Mouse (Mus musculus) limb, embryonic 10.5 days (tissue): Measurements from ENCODE around the gene Chid1. TPM values are rescaled to one million over a fixed set of nuclear protein-coding genes. Genes with fewer than 3 reads are reported as not detected.

Source experiments
- DNase-seq: peaks from one replicate; pipeline ENCODE4 v3.0.0-alpha.2; 2017; ENCODE audit warnings: low spot score
- H3K27ac ChIP-seq: fragments of 300-500 bp; sonication (generic); 2 replicates; pipeline ENCODE4 v1.5.1; 2016; ENCODE audit warnings: mild to moderate bottlenecking
- H3K27me3 ChIP-seq: fragments of 300-500 bp; sonication (generic); 2 replicates; pipeline ENCODE4 v1.6.1; 2016; ENCODE audit warnings: low read depth, mild to moderate bottlenecking; ENCODE audit not compliant: poor library complexity, severe bottlenecking
- H3K36me3 ChIP-seq: fragments of 300-500 bp; sonication (generic); 2 replicates; pipeline ENCODE4 v1.6.1; 2016; ENCODE audit warnings: mild to moderate bottlenecking, moderate library complexity
- H3K4me1 ChIP-seq: fragments of 300-500 bp; sonication (generic); 2 replicates; pipeline ENCODE4 v1.6.1; 2016
- H3K4me3 ChIP-seq: fragments of 300-500 bp; sonication (generic); 2 replicates; pipeline ENCODE4 v1.5.1; 2016; ENCODE audit warnings: mild to moderate bottlenecking, moderate library complexity
- H3K9me3 ChIP-seq: fragments of 300-500 bp; sonication (generic); replicated peaks from 2 replicates; pipeline ENCODE4 v1.6.1; 2016; ENCODE audit warnings: mild to moderate bottlenecking
- WGBS: fragments of 180-500 bp; shearing (Covaris S2); methylation state at CpG from one replicate; pipeline ENCODE4 v1.1.7; 2016; 5-methylcytosine and 5-hydroxymethylcytosine counted together
- polyA plus RNA-seq: library from polyadenylated mRNA; unstranded; fragments of >200 nt; fragmentation: Nextera tagmentation; extraction: Ambion mirVana; gene quantifications from 2 replicates; pipeline ENCODE4 v1.2.1, GENCODE M21; 2016

Gene Chid1
- polyA plus RNA-seq, 1 experiment from 2014 or later = 26.7 TPM

- peak overlapping the region; percentile 98 for H3K27ac ChIP-seq
- peak overlapping the region; percentile 86 for H3K4me3 ChIP-seq
- DNase-seq = peak; percentile 76
- WGBS = 1% methylated on average over 11 of the region's 17 CpGs
- no peaks in the 10 kb centered on the region for H3K9me3 ChIP-seq
- peaks cover 10% of the 10 kb centered on the region; the same call in 1 of the 2 replicates for H3K27me3 ChIP-seq
- H3K36me3 ChIP-seq = peaks cover 14% of the 10 kb centered on the region
- peaks cover 55% of the 10 kb centered on the region for H3K4me1 ChIP-seq
Observed at GRCm38 (mm10) chr7:141476226-141476980, 63.3 kb downstream of the Chid1 start.

DNA sequence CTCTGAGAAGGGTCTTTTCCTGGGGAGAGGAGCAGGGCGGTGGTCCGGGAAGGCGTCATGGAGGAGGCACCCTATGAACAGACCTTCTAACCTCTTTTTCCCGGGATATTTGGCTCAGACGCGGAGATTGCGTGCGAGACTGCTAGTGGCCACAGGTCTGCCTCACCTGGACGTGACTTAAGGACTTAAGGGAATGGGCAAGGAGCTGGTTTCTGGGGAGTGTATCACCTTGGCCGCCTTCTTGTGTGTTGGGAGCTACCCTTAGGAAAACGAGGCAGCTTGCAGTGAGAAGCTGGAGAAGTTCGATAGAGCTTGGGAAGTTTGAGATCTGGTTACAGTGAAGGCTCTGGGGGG, 63.9 kb downstream of the Chid1 start:
- peaks cover 4% of the 10 kb centered on the region; the same call in 1 of the 2 replicates for H3K27me3 ChIP-seq
- DNase-seq = no peak
- H3K4me1 ChIP-seq = peaks cover 49% of the 10 kb centered on the region
- no peaks in the 10 kb centered on the region for H3K9me3 ChIP-seq
- peak overlapping the region; percentile 86 for H3K4me3 ChIP-seq
- H3K27ac ChIP-seq = peak overlapping the region; percentile 98
- peaks cover 20% of the 10 kb centered on the region for H3K36me3 ChIP-seq
- 2% methylated on average over 12 of the region's 12 CpGs for WGBS

DNA sequence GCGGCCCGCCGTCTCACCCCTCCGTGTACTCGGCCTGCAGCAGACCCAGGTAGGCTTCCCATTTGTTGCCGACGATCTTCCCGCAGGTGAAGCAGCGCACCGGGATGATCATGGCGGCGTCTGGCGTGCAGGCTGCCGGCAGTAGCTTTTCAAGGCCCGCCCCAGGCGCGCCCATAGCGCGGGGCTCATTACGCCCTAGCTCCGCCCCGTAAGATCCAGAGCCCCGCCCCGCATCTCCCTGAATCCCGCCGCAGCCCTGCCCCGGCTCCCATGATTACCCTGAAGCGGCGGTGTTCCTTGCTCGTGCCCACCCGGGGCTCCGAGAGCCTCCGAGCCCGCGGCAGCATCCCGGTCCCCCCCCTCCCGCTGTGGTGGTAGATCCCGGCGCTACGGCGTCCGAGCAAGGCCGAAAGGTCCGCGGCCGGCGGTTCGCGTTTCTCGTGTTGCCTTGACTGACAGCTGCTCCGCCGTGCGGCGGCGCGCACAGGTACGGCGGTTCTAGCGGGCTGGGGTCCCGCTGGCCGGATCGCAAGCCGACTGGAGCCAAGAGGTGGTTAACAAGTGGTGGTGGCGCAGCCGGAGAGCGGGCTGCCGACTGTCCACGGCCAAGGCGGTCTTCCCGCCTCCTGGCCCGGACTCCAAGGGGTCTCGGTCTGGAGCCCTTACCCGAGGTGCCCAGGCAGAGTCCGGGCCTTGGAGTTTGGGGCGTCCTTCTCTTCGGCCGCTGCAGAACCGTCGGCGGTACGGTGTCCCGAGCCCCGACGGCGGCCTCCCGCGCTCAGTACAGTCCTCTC, 64.4 kb downstream of the Chid1 start, which contains the start of the genes Polr2l and Tspan4:
Gene Polr2l (minus strand): TSS at position 122 of the 794 bp plus-strand sequence.
Gene Tspan4 (plus strand): TSS at position 230 of the 794 bp plus-strand sequence.
- under 1% methylated on average over 87 of the region's 87 CpGs for WGBS
- peak; percentile 91 for DNase-seq
- Histone ChIP-seq H3K27ac (peak within 1 kb of the TSS; percentile 98), H3K27me3 (0 out of 2 replicates have a peak, but pooled peaks cover 4% of the 10 kb centered on the region), H3K36me3 (peaks cover 26% of the 10 kb centered on the region), H3K4me1 (peaks cover 48% of the 10 kb centered on the region), H3K9me3 (no peaks in the 10 kb centered on the region), H3K4me3 (peak within 1 kb of the TSS; percentile 86)

DNA sequence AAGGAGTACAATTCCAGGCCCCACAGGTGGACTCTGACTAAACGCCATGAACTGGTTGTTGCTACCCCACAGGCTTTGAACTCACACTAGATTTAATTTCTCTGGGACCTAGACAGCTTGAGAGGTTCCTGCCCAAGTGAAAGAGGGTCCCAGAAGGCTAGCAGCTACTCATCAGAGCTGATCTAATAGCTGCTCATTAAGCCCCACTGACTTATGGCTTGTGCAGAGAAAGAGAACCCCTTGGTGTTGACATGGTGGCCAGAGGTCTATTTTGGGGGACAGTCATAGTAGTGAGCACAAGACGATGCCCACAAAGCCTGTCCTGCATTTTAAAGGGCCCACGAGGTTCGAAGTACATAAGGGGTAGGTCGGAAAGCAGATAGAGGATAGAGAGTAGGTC, 65.5 kb downstream of the Chid1 start:
- H3K27ac ChIP-seq = 0 out of 2 replicates have a peak overlapping the region, but pooled peaks have one; percentile 98
- H3K9me3 ChIP-seq = no peaks in the 10 kb centered on the region
- no peak for DNase-seq
- peaks cover 59% of the 10 kb centered on the region for H3K4me1 ChIP-seq
- peaks cover 36% of the 10 kb centered on the region for H3K36me3 ChIP-seq
- 10% methylated on average over 5 of the region's 5 CpGs for WGBS
- H3K4me3 ChIP-seq = peak overlapping the region; percentile 86
- 0 out of 2 replicates have a peak, but pooled peaks cover 4% of the 10 kb centered on the region for H3K27me3 ChIP-seq

DNA sequence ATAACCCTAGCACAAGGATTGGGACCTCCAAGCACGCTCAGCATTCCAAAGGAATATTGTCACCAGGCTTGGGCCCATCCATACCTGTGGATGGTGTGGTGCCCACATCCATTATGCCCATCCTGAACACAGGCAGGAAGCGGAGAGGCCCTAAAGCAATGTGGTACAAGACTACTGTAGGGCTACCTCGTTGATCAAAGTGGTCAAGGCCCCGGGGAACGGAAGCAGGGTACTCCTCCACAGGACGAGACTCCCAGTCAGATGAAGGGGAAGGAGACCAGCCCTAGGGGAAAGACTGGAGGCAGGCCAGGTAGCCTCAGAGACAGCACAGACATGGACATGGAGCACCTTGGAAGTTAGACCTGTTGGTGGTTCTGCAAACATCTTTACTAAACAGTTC, 66.9 kb downstream of the Chid1 start:
- Histone ChIP-seq H3K27ac (no peak overlapping the region), H3K9me3 (no peaks in the 10 kb centered on the region), H3K27me3 (0 out of 2 replicates have a peak, but pooled peaks cover 4% of the 10 kb centered on the region), H3K4me1 (peaks cover 66% of the 10 kb centered on the region), H3K4me3 (no peak overlapping the region), H3K36me3 (peaks cover 38% of the 10 kb centered on the region)
- no peak for DNase-seq
- WGBS = 88% methylated on average over 6 of the region's 6 CpGs

DNA sequence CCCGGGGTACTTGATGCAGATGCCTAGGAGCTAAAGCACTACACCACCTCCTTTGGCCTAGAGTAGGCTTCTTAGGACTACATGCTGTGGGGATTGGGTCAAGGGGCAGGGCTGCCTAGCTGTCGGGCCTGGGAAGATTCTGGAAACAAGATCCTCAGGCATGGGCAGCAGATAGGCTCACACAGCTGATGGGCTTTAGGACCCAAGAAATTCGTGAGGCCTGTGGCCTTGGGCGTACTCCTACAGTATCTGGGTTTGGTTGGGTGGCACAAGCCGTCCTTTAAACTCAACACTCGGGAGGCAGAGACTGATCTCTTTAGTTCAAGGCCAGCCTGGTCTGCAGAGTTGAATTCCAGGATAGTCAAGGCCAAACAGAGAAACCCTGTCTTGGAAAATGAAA, 67.4 kb downstream of the Chid1 start:
- Histone ChIP-seq H3K36me3 (peaks cover 38% of the 10 kb centered on the region), H3K4me3 (no peak overlapping the region), H3K27me3 (0 out of 2 replicates have a peak, but pooled peaks cover 4% of the 10 kb centered on the region), H3K27ac (no peak overlapping the region), H3K4me1 (peaks cover 66% of the 10 kb centered on the region), H3K9me3 (no peaks in the 10 kb centered on the region)
- DNase-seq = no peak
- 91% methylated on average over 6 of the region's 6 CpGs for WGBS

DNA sequence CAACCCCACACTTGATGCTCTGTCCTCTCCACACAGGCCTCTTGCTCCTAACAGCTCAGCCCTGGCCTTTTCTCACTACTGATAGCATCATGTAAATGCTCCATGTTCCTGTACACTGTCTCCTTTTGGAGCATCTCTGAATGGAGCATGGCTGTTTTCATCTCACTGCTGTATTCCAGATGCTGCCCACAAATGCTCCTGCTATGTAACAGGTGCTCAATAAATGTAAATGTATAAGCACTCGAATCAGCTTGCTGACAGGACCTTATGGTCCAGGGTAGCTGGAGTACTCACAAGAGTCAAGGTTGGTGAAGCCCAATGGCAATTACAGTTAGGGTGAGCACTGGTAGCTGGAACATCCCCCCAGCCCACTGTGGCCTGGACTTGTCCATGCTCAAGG, 68.4 kb downstream of the Chid1 start:
- no peaks in the 10 kb centered on the region for H3K9me3 ChIP-seq
- peaks cover 38% of the 10 kb centered on the region for H3K36me3 ChIP-seq
- H3K4me1 ChIP-seq = peaks cover 65% of the 10 kb centered on the region
- H3K27me3 ChIP-seq = peaks cover 9% of the 10 kb centered on the region
- 93% methylated on average over 1 of the region's 1 CpGs for WGBS
- DNase-seq = no peak
- H3K4me3 ChIP-seq = no peak overlapping the region
- H3K27ac ChIP-seq = no peak overlapping the region

DNA sequence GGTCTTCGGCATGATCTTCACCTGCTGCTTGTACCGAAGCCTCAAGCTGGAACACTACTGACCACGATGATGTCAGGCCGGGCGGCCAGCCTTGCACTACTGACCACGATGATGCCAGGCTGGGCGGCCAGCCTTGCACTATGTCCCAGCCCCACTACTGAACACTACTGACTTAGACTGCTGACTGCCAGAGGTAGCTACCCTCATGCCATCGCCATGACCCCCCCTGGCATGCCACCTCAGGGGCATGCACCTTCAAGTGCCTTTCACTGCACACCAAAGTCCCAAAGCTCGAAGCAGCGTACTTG, 69.1 kb downstream of the Chid1 start:
- no peak overlapping the region for H3K4me3 ChIP-seq
- no peak overlapping the region for H3K27ac ChIP-seq
- H3K27me3 ChIP-seq = peaks cover 13% of the 10 kb centered on the region
- no peaks in the 10 kb centered on the region for H3K9me3 ChIP-seq
- H3K36me3 ChIP-seq = peaks cover 38% of the 10 kb centered on the region
- peaks cover 64% of the 10 kb centered on the region for H3K4me1 ChIP-seq
- 93% methylated on average over 10 of the region's 10 CpGs for WGBS
- DNase-seq = no peak

DNA sequence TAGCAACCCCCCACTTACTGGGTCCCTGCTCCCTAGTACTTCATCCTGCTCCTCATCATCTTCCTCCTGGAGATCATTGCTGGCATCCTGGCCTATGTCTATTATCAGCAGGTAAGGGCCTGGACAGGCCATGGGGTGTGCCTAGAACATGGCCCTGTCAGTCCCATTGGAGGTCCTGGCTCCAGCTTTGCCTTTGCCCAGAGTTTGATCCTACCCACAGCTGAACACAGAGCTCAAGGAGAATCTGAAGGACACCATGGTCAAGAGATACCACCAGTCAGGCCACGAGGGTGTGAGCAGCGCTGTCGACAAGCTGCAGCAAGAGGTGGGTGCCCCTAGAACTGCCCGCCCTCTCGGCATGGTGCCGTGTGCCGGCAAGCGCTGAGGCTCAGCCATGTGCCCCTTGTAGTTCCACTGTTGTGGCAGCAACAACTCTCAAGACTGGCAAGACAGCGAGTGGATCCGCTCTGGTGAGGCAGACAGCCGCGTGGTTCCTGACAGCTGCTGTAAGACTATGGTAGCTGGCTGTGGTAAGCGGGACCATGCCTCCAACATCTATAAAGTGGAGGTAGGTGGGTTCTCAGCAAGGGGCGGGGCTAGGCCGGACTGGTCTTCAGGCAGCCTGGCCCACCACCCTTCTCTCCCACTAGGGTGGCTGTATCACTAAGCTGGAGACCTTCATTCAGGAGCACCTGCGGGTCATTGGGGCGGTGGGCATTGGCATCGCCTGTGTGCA, 69.6 kb downstream of the Chid1 start:
- peaks cover 19% of the 10 kb centered on the region for H3K27me3 ChIP-seq
- 92% methylated on average over 18 of the region's 18 CpGs for WGBS
- H3K36me3 ChIP-seq = peaks cover 38% of the 10 kb centered on the region
- H3K4me1 ChIP-seq = peaks cover 64% of the 10 kb centered on the region
- no peaks in the 10 kb centered on the region for H3K9me3 ChIP-seq
- 0 out of 2 replicates have a peak overlapping the region, but pooled peaks have one; percentile 2 for H3K4me3 ChIP-seq
- no peak for DNase-seq
- H3K27ac ChIP-seq = peak overlapping the region; percentile 92

GRCm38 (mm10) chr7:141469352-141469751, 70.3 kb downstream of the Chid1 start:
- no peaks in the 10 kb centered on the region for H3K9me3 ChIP-seq
- peaks cover 38% of the 10 kb centered on the region for H3K36me3 ChIP-seq
- peak overlapping the region; percentile 81 for H3K4me3 ChIP-seq
- 91% methylated on average over 6 of the region's 6 CpGs for WGBS
- peak overlapping the region; percentile 92 for H3K27ac ChIP-seq
- H3K27me3 ChIP-seq = peaks cover 26% of the 10 kb centered on the region
- peaks cover 69% of the 10 kb centered on the region for H3K4me1 ChIP-seq
- no peak for DNase-seq

- 26% methylated on average over 8 of the region's 8 CpGs for WGBS
- H3K36me3 ChIP-seq = peaks cover 38% of the 10 kb centered on the region
- no peaks in the 10 kb centered on the region for H3K9me3 ChIP-seq
- peaks cover 33% of the 10 kb centered on the region for H3K27me3 ChIP-seq
- peaks cover 69% of the 10 kb centered on the region for H3K4me1 ChIP-seq
- H3K27ac ChIP-seq = peak overlapping the region; percentile 92
- H3K4me3 ChIP-seq = peak overlapping the region; percentile 81
- peak; percentile 57 for DNase-seq
Observed at GRCm38 (mm10) chr7:141468522-141469211, 71.0 kb downstream of the Chid1 start.

DNA sequence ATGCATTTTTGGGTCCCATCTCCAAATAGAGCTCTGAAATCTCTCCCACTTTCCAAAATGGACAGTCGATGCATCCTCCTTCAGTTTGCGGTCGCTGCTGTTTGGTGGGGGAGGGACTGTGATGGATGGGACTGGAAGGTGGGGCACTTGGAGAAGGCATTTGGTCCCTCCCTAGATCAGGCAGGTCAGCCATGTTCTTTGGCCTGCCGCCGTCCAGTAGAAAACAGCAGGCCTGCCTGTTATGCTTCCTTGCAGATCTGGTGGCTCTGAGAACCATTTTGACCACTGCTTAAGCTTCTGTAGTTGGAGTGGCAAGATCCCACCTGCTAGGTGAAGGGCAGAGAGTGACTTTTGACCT, 71.5 kb downstream of the Chid1 start:
- peaks cover 38% of the 10 kb centered on the region for H3K36me3 ChIP-seq
- peaks cover 69% of the 10 kb centered on the region for H3K4me1 ChIP-seq
- peak overlapping the region; percentile 81 for H3K4me3 ChIP-seq
- 20% methylated on average over 5 of the region's 5 CpGs for WGBS
- no peaks in the 10 kb centered on the region for H3K9me3 ChIP-seq
- peaks cover 38% of the 10 kb centered on the region for H3K27me3 ChIP-seq
- DNase-seq = peak; percentile 52
- peak overlapping the region; percentile 92 for H3K27ac ChIP-seq
